In genomic region chr13:110913687-110914086, GRCm38 (mm10) we compare ENCODE assay signal across 11 mouse cellular contexts.
DNase-seq lines count a peak whose midpoint lies in the region; ATAC-seq and TF ChIP-seq lines count a peak whose summit lies in the region.
"Had no signal": no experiment of that assay in that cellular context is flagged by ENCODE, and none has a peak within 500 bp of the region (broad histone marks: within the 10 kb centered on the region; RNA-seq: fewer than 3 reads in every experiment).

No protein-coding gene starts in this region.

- no peaks in the 10 kb centered on the region for H3K27me3 ChIP-seq in liver, embryonic 12.5 days (replicated peaks)
- H3K27me3 ChIP-seq: midbrain, embryonic 12.5 days had no signal

- ATAC-seq in liver, embryonic 12.5 days = no peak

- intact Hi-C loops in left cerebral cortex, adult 2 months (cut with DNase I) = no loop called here

- no peak overlapping the region for H3K4me3 ChIP-seq in left cerebral cortex, adult 2 months
- no peak overlapping the region for H3K4me3 ChIP-seq in liver, embryonic 12.5 days
- H3K4me3 ChIP-seq: midbrain, embryonic 12.5 days had no signal

- H3K9ac ChIP-seq in liver, embryonic 12.5 days = no peak overlapping the region
- H3K9ac ChIP-seq: liver, embryonic 14.5 days; midbrain, embryonic 12.5 days had no signal

- H3K9me3 ChIP-seq in liver, embryonic 12.5 days (replicated peaks) = no peaks in the 10 kb centered on the region
- H3K9me3 ChIP-seq: midbrain, embryonic 12.5 days had no signal

- DNase-seq in Muller cell, postnatal 12 days (ENCODE audit: inconsistent ontology term) = peak; percentile 85
- peak; percentile 88 for DNase-seq in brain, adult 2 months (ENCODE audit: low read depth, low spot score)
- peak; percentile 70 for DNase-seq in fibroblast of lung, adult 2 months (ENCODE audit: low read depth)
- DNase-seq in left cerebral cortex, adult 2 months (ENCODE audit: extremely low spot score in 1 of 2, low spot score in 2 of 2) = peak; percentile 41 to 42
- no peak for DNase-seq in urinary bladder, adult 2 months (ENCODE audit: low spot score)
- DNase-seq in embryo, embryonic 10.5 days (ENCODE audit: low spot score) = no peak
- DNase-seq in thymus, postnatal 36 days = no peak
- DNase-seq: gastrocnemius, postnatal 10 days had no signal

- no peak for TF ChIP-seq CTCF in left cerebral cortex, adult 2 months (IDR thresholded peaks at IDR 0.05)

- H3K4me1 ChIP-seq in liver, embryonic 12.5 days = no peaks in the 10 kb centered on the region
- H3K4me1 ChIP-seq: midbrain, embryonic 12.5 days had no signal

- 64% methylated on average over 5 of the region's 5 CpGs for WGBS in liver, embryonic 12.5 days (ENCODE audit: insufficient replicate concordance)

- H3K4me2 ChIP-seq in liver, embryonic 12.5 days = no peak overlapping the region
- H3K4me2 ChIP-seq: midbrain, embryonic 12.5 days had no signal

- H3K27ac ChIP-seq in left cerebral cortex, adult 2 months = no peak overlapping the region; the same call in 1 of the 2 replicates
- H3K27ac ChIP-seq in liver, embryonic 12.5 days = no peak overlapping the region
- H3K27ac ChIP-seq: liver, embryonic 14.5 days; midbrain, embryonic 12.5 days had no signal

- H3K36me3 ChIP-seq in liver, embryonic 12.5 days = no peaks in the 10 kb centered on the region
- H3K36me3 ChIP-seq: midbrain, embryonic 12.5 days had no signal

Comparison
In these comparisons a context has a peak if more than half of its experiments do, and no peak if none do; other contexts are left out.
1. DNase-seq: peak in Muller cell, postnatal 12 days (single experiment), brain, adult 2 months (single experiment), fibroblast of lung, adult 2 months (single experiment) and left cerebral cortex, adult 2 months (2 of 2); none in urinary bladder, adult 2 months (single experiment), embryo, embryonic 10.5 days (single experiment) and thymus, postnatal 36 days (0 of 2).